Mouse (Mus musculus): ENCODE data around the gene Echdc2. TPM values are rescaled to one million over a fixed set of nuclear protein-coding genes. Genes with fewer than 3 reads are reported as not detected.

Gene Echdc2
- polyA plus RNA-seq, 1 experiment from 2014 or later: 17.6 TPM

DNA sequence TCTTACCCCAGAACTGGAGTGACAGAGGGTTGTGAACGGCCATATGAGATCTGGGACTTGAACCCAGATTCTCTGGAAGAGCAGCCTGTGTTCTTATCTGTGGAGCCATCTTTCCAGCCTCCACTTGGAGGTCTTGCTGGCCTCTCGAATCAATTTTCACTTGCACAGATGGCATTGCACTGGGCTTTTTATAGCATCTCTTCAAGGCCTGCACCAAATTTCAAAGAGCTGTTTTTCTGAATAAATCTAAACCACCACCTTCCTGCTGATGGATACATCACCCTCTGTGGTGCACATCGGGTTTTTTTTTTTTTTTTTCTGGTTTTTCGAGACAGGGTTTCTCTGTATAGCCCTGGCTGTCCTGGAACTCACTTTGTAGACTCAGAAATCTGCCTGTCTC lies 1.6 kb downstream of the Echdc2 start:
- Histone ChIP-seq H3K4me2 (no peak overlapping the region), H3K9ac (ENCODE audit: low read depth, low read length) (no peak overlapping the region), H3K4me3 (ENCODE audit: low read depth, low read length) (no peak overlapping the region), H3K4me1 (replicated peaks; ENCODE audit: control insufficient read depth, insufficient read depth, low read length) (no peaks in the 10 kb centered on the region), H3K36me3 (ENCODE audit: control insufficient read depth, insufficient read depth, low read length) (no peaks in the 10 kb centered on the region; the same call in 1 of the 2 replicates), H3K27me3 (replicated peaks; ENCODE audit: control insufficient read depth, insufficient read depth, low read length) (0 out of 2 replicates have a peak, but pooled peaks cover 4% of the 10 kb centered on the region), H3K9me3 (ENCODE audit: control insufficient read depth, low read length) (no peaks in the 10 kb centered on the region), H3K27ac (ENCODE audit: low read depth, low read length) (no peak overlapping the region)
- DNase-seq (ENCODE audit: low spot score): no peak
- ATAC-seq (replicated peaks; ENCODE audit: low FRiP score): no peak
- WGBS: 83% methylated on average over 4 of the region's 4 CpGs

DNA sequence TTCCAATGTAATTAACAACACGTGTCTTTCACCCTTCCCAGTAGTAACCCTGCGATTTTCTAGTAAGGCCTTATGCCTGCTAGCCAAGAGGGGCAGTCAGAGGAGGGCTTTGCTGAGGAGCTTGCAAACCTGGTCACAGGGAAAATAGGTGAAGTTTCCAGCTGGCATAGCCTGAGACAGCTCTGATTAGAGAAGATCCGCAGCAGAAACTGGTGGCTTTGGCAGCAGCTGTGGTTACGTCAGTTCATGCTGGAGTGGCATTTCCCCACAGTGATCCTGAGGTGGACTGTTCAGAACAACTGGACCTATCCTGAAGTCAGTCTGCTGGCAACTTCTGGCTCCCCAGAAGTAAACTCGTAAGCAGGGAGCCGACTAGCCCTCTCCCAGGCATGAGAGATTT lies 2.8 kb downstream of the Echdc2 start:
- Histone ChIP-seq H3K4me3 (ENCODE audit: low read depth, low read length) (no peak overlapping the region), H3K4me2 (no peak overlapping the region), H3K36me3 (ENCODE audit: control insufficient read depth, insufficient read depth, low read length) (no peaks in the 10 kb centered on the region; the same call in 1 of the 2 replicates), H3K9ac (ENCODE audit: low read depth, low read length) (no peak overlapping the region), H3K27me3 (replicated peaks; ENCODE audit: control insufficient read depth, insufficient read depth, low read length) (0 out of 2 replicates have a peak, but pooled peaks cover 4% of the 10 kb centered on the region), H3K4me1 (replicated peaks; ENCODE audit: control insufficient read depth, insufficient read depth, low read length) (no peaks in the 10 kb centered on the region), H3K9me3 (ENCODE audit: control insufficient read depth, low read length) (no peaks in the 10 kb centered on the region), H3K27ac (ENCODE audit: low read depth, low read length) (no peak overlapping the region)
- 82% methylated on average over 6 of the region's 6 CpGs for WGBS
- ATAC-seq (replicated peaks; ENCODE audit: low FRiP score) (no peak), DNase-seq (ENCODE audit: low spot score) (no peak)

DNA sequence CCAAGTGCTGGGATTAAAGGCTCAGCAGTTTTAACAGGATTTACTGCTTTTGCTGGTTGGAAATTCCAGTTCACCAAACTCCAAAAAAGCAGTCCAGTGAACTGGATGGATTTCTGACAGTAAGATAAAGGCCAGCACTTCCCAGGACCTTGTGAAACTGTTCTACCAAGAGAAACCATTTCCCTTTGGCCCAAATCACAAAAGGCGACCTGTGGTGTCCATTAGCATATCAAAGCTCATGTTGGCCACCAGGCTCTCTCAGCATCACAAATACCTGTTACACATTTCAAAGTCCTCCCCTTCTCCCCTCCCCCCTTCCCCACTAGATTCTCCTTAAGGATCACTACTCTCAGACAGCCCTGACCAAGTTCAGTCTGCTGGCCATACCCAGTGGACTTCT lies 17.0 kb downstream of the Echdc2 start:
- H3K4me2 ChIP-seq: no peak overlapping the region
- DNase-seq (ENCODE audit: low spot score) (no peak), ATAC-seq (replicated peaks; ENCODE audit: low FRiP score) (no peak)
- H3K9me3 ChIP-seq (ENCODE audit: control insufficient read depth, low read length): no peaks in the 10 kb centered on the region
- H3K27ac ChIP-seq (ENCODE audit: low read depth, low read length): no peak overlapping the region
- H3K27me3 ChIP-seq (replicated peaks; ENCODE audit: control insufficient read depth, insufficient read depth, low read length): no peaks in the 10 kb centered on the region
- H3K4me1 ChIP-seq (replicated peaks; ENCODE audit: control insufficient read depth, insufficient read depth, low read length): no peaks in the 10 kb centered on the region
- no peak overlapping the region for H3K9ac ChIP-seq (ENCODE audit: low read depth, low read length)
- no peak overlapping the region for H3K4me3 ChIP-seq (ENCODE audit: low read depth, low read length)
- 72% methylated on average over 1 of the region's 1 CpGs for WGBS
- no peaks in the 10 kb centered on the region for H3K36me3 ChIP-seq (ENCODE audit: control insufficient read depth, insufficient read depth, low read length)

DNA sequence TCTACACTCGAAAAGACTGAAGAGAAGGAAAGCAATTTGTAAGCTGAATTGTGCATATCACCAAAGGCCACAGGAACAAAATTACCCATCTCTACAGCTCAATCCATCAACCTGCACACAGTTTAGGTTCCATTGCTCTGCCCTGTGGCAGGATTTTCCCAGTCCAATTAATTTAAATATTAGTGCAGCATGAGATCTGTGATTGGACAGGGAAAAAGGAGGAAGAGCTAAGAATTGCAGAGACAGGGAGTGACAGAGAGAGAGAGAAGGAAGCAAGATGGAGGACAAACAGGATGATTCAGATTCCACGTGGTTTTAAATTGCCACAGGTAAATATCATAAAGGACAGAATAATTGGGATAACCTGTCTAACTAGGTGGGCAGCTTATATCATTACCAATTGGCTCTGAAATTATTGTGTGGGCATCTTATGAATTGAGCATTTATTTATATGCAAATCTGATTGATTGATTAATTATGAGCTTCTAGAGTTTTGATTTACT lies 27.6 kb downstream of the Echdc2 start:
- Histone ChIP-seq H3K4me3 (ENCODE audit: low read depth, low read length) (no peak overlapping the region), H3K36me3 (ENCODE audit: control insufficient read depth, insufficient read depth, low read length) (no peaks in the 10 kb centered on the region), H3K4me2 (no peak overlapping the region), H3K27ac (ENCODE audit: low read depth, low read length) (no peak overlapping the region), H3K9ac (ENCODE audit: low read depth, low read length) (no peak overlapping the region), H3K27me3 (replicated peaks; ENCODE audit: control insufficient read depth, insufficient read depth, low read length) (no peaks in the 10 kb centered on the region; the same call in 1 of the 2 replicates), H3K9me3 (ENCODE audit: control insufficient read depth, low read length) (no peaks in the 10 kb centered on the region), H3K4me1 (replicated peaks; ENCODE audit: control insufficient read depth, insufficient read depth, low read length) (no peaks in the 10 kb centered on the region)
- ATAC-seq (replicated peaks; ENCODE audit: low FRiP score) (no peak), DNase-seq (ENCODE audit: low spot score) (no peak)
- 70% methylated on average over 2 of the region's 2 CpGs for WGBS

DNA sequence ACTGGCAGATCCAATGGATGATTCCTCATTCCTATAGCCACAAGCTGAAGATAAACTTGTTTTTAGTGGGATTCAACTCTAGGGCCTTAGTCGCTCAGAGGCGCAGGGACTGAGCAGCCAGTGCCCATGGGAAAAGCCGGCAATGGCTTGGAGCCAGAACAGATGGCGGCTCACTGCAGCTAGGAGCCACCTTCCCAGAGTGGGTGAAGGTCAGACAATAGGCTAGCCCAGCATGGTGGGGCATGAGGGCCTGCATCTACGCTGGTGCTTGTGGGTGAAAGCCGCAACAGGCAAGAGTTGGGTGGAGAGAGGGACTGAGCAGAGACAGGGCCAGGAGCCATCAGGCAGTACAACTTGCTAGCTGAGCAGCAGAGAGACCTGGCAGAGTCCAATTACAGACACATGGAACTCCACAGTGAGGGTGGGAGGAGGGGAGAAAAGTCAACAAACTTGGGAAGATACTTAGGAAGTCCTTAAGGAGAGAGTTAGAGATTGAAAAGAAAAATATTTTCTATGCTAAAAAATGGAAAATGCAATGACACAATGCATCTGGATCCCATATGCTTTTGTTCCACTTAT lies 31.1 kb downstream of the Echdc2 start:
- no peaks in the 10 kb centered on the region for H3K36me3 ChIP-seq (ENCODE audit: control insufficient read depth, insufficient read depth, low read length)
- no peak overlapping the region for H3K9ac ChIP-seq (ENCODE audit: low read depth, low read length)
- no peak overlapping the region for H3K27ac ChIP-seq (ENCODE audit: low read depth, low read length)
- no peak overlapping the region for H3K4me3 ChIP-seq (ENCODE audit: low read depth, low read length)
- DNase-seq (ENCODE audit: low spot score) (no peak), ATAC-seq (replicated peaks; ENCODE audit: low FRiP score) (no peak)
- H3K4me1 ChIP-seq (replicated peaks; ENCODE audit: control insufficient read depth, insufficient read depth, low read length): no peaks in the 10 kb centered on the region
- 78% methylated on average over 6 of the region's 6 CpGs for WGBS
- H3K9me3 ChIP-seq (ENCODE audit: control insufficient read depth, low read length): no peaks in the 10 kb centered on the region
- H3K27me3 ChIP-seq (replicated peaks; ENCODE audit: control insufficient read depth, insufficient read depth, low read length): no peaks in the 10 kb centered on the region; the same call in 1 of the 2 replicates
- H3K4me2 ChIP-seq: no peak overlapping the region

DNA sequence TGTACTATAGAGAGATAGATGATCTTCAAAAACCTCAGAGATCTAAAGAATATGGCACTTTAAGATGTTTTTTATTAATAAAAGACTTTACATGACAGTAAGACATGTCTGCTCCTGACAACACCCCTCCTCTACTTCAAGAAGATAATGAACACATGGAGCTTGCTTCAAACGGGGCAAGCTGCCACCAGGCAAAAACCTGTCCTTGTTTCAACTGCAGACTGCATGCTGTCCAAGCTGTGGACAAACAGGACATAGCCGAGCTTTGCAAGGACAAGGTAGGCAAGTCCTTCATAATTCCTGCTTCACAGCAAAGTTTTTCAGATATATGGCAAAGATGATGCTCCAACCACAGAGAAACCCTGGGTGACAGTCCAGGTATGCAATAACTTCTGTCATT lies 34.0 kb downstream of the Echdc2 start:
- WGBS: 54% methylated on average over 2 of the region's 2 CpGs
- Histone ChIP-seq H3K4me1 (replicated peaks; ENCODE audit: control insufficient read depth, insufficient read depth, low read length) (no peaks in the 10 kb centered on the region), H3K9me3 (ENCODE audit: control insufficient read depth, low read length) (no peaks in the 10 kb centered on the region), H3K4me2 (no peak overlapping the region), H3K9ac (ENCODE audit: low read depth, low read length) (no peak overlapping the region), H3K4me3 (ENCODE audit: low read depth, low read length) (no peak overlapping the region), H3K36me3 (ENCODE audit: control insufficient read depth, insufficient read depth, low read length) (no peaks in the 10 kb centered on the region), H3K27me3 (replicated peaks; ENCODE audit: control insufficient read depth, insufficient read depth, low read length) (no peaks in the 10 kb centered on the region; the same call in 1 of the 2 replicates), H3K27ac (ENCODE audit: low read depth, low read length) (no peak overlapping the region)
- DNase-seq (ENCODE audit: low spot score): no peak
- no peak for ATAC-seq (replicated peaks; ENCODE audit: low FRiP score)

DNA sequence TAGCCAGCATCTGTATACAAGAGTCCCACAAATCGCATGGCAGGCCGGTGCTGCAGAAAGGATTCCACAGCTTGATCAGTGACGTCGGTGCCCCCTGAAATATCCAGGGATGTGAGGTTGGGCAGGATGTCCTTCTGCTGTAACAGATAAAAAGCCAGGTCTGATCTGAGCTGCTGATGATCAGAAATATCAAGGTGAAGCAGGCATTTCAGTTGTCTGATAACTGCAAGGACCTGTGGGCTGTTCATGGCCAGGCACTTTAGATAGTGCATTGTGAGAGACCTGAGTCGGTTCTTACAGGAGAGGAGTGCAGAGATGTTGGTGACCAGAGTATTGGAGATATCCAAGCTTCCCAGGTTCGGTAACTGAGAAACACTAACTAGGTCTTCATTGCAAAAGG lies 39.4 kb downstream of the Echdc2 start:
- H3K36me3 ChIP-seq (ENCODE audit: control insufficient read depth, insufficient read depth, low read length): no peaks in the 10 kb centered on the region
- no peaks in the 10 kb centered on the region for H3K9me3 ChIP-seq (ENCODE audit: control insufficient read depth, low read length)
- no peak overlapping the region for H3K9ac ChIP-seq (ENCODE audit: low read depth, low read length)
- H3K27me3 ChIP-seq (replicated peaks; ENCODE audit: control insufficient read depth, insufficient read depth, low read length): no peaks in the 10 kb centered on the region
- 67% methylated on average over 6 of the region's 6 CpGs for WGBS
- H3K4me3 ChIP-seq (ENCODE audit: low read depth, low read length): no peak overlapping the region
- ATAC-seq (replicated peaks; ENCODE audit: low FRiP score) (no peak), DNase-seq (ENCODE audit: low spot score) (no peak)
- no peaks in the 10 kb centered on the region for H3K4me1 ChIP-seq (replicated peaks; ENCODE audit: control insufficient read depth, insufficient read depth, low read length)
- no peak overlapping the region for H3K27ac ChIP-seq (ENCODE audit: low read depth, low read length)
- H3K4me2 ChIP-seq: no peak overlapping the region

DNA sequence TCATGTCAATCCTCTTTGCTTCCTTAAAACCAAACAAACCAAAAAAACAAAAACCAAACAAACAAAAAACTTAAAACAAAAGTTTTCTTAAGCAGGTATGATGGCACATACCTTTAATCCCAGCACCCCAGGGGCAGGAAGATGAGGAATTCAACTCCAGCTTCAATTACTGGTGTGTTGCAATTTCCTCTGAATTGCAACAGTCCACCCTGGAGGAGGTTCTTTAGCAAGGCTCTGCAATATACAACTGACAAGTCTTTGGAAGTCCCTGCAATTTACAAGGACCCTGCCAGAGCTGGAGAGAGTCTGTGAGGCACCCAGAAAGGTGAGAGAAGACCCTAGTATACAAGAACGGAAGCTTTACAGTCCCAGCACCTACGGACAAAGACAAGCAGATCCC lies 47.8 kb downstream of the Echdc2 start:
- Histone ChIP-seq H3K4me2 (no peak overlapping the region), H3K4me1 (replicated peaks; ENCODE audit: control insufficient read depth, insufficient read depth, low read length) (peaks cover 3% of the 10 kb centered on the region; the same call in 1 of the 2 replicates), H3K4me3 (ENCODE audit: low read depth, low read length) (no peak overlapping the region), H3K27ac (ENCODE audit: low read depth, low read length) (no peak overlapping the region), H3K36me3 (ENCODE audit: control insufficient read depth, insufficient read depth, low read length) (no peaks in the 10 kb centered on the region), H3K9ac (ENCODE audit: low read depth, low read length) (no peak overlapping the region), H3K27me3 (replicated peaks; ENCODE audit: control insufficient read depth, insufficient read depth, low read length) (peaks cover 21% of the 10 kb centered on the region), H3K9me3 (ENCODE audit: control insufficient read depth, low read length) (no peaks in the 10 kb centered on the region)
- DNase-seq (ENCODE audit: low spot score) (no peak), ATAC-seq (replicated peaks; ENCODE audit: low FRiP score) (no peak)
- 84% methylated on average over 2 of the region's 2 CpGs for WGBS

Measured in liver, embryonic 11.5 days (tissue).